Mouse (Mus musculus) megakaryocyte, adult 5-6 weeks (primary cell): ENCODE measurements around the gene Plin3. TPM values are rescaled to one million over a fixed set of nuclear protein-coding genes. Genes with fewer than 3 reads are reported as not detected.

Source experiments
- ATAC-seq: 2 replicates; pipeline ENCODE4 v1.8.0; 2016; ENCODE audit warnings: mild to moderate bottlenecking, inconsistent platforms; ENCODE audit not compliant: poor library complexity, severe bottlenecking
- total RNA-seq, 2 experiments: library from RNA; stranded (forward) in 1 of 2; stranded (reverse) in 1 of 2; fragments of 153-499, 151-499 nt in 1 of 2; fragments of 221-1000, 200-1000 nt in 1 of 2; gene quantifications; 2 replicates each; pipeline versions ENCODE4 v1.2.3 to v1.2.4; 2015 to 2017

The Plin3 gene
- total RNA-seq, 2 experiments from 2014 or later = 9.1 to 29.2 TPM

DNA sequence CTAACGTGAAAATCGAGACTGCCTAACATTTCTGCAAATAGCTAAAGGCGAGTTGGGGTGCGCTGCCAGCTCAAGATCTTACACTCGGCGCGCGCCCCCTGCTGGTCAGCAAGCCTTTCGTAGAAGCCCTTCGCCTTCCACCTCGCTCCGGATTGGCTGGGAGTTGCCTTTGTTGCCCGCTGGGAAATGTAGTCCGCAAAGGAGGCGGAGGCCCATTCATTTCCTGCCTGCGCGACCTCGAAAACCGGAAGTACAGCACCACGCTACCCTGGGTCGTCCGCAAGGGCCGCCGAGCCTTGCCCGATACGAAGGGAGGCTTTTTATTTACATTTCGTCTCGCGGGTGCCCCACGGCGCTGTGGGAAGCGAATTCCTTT, 36.8 kb downstream of the Plin3 start:
- peak; percentile 80 for ATAC-seq

DNA sequence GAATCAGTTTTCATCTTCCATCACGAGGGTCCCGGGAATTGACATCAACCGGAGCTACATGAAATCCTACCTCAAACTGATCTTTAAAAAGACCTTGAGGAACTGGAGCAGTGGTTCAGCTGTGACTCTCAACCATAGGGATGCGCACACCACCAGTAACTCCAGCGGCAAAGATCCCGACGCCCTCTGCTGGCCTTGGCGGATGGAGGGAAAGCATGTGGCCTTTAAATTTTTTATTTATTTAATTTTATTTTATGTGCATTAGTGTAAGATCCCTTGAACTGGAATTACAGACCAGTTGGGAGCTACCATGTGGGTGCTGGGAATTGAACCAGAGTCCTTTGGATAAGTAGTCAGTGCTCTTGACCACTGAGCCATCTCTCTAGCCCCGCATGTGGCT, 37.2 kb downstream of the Plin3 start:
- ATAC-seq = no peak

DNA sequence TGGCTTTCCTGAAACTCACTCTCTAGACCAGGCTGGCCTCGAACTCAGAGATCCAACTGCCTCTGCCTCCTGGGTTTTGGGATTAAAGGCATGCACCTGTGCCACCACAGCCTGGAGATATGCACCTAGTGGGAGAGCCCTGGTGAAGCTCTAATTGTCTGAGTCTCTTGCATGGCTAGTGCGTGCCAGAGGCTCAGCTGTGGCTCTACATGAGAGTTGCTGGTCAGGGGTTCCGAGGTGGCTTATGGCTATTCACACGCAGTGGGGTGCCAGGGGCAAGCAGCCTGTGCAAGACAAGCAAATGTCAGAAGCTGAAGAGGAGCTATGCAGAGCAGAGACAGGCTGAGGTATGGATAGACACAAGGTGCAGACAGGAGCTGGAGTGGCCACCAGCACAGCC, 38.0 kb downstream of the Plin3 start:
- ATAC-seq = no peak

DNA sequence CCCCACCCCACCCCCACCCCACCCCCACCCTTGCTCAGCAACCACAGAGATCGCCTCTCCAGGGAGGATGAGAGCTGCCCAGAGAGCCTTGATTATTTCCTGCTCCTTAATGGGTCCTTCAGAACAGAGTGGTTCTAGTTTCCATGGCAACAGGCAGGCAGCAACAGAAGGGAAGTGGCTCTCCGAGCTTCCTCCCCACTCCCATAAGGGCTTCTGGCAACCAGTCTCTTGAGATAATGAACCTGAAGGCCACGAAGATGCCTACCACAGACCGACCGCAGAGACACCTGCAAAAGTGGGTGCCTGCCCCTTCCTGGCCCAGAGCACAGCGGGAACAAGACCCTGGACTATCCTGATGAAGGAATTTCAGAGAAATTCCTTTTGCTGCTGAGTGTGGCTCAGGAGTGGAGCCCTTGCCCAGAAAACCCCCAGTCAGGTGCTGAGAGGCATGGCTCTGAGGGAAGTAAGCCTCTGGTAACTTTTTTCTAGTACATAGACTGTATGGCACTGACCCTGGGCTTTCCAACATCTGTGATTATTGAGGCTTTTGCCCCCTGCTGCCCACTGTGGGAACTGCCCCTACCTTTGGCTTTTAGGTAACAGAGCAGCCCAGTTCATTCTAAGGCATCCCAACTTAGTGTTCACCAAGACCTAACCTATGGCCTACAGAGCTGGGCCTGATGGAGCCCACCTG, 41.4 kb downstream of the Plin3 start:
- ATAC-seq = peak; percentile 38

DNA sequence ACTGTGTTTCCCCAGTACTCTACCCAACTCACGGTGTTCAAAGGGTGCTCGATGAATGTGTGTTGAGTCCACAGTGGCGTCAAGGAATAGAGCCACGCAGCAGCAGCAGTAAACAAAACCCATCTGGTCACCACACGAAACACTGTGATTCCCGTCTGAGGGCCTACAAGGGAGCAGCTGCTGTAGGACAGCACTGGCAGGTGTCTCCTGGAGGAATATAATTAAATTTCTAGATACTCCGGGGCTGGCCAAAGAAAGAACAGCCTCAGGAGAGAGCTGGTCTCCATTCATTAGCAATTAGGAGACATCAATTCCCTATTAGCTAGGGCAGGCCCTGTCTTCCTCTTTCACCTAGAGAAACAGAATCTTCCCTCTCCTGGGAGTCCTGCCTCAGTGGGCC, 47.1 kb downstream of the Plin3 start:
- no peak for ATAC-seq

DNA sequence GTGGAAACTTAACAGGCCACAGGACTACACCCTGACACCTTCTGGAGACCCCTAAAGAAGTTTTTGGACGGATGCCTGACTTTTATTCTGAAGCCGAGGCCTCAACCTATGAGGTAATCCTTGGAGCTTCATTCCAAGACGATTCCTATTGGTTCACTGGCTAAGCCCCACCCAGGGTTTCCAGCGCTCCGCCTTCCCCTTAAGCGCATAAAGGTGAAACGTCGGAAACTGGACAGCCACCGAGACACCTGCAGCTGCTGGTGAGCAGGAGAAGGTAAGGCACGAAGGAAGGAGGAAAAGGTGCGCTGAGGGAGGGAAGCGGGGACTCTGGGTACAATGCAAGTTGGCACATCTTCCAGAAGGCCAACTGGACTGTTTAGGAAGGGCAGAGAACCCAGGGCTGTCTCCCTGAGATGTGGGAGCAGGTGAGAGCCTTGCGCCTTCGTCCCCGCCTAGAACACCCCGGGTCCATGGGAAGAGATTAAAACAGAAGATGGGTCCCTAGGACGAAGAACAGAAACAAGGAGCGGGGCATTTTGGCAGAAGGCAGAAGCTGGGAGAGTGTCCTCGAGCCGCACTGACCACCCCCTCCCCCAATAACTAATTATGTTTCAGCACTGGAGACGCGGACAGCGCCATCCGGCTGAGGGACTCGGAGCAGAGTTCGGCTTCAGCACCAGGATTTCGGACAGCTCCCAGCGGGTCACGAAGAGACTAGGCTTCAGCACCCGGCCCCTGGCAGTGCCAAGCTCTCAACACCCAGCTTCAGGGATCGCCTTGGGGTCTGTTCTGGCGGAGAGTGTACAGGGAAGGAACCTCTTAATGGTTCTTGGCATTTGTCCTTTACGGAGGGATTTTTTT, 50.9 kb downstream of the Plin3 start:
- peak; percentile 98 for ATAC-seq

DNA sequence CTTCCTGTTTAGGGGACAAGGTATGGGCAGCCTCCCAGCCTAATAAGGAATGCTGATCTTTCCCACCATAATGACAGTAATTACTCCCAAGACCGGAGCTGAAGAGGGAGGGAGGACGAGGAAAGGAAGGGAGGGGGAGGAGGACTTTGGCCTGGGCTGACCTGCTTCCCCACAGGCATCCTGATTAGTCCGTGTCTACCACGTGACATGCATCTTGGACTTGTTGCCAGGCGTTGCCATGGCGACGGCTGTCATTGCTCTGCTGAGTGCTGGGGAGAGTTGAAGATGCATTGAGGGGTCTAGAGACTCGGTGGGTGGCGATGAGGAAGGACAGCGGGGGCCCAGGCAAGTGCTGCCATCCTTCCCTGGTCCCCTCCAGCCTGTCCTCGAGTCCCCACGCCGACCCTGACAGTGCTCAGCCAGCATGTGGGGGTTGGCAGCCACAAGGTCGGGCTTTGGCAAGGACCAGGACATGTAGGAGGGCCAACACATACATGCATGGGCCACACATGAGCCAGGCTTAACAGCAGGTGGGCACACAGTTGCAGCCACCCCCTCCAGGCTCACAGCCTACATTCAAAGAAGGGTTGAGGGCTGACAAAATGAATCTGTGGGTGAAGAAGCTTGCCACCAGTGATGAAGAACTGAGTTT, 58.7 kb downstream of the Plin3 start:
- ATAC-seq = no peak

DNA sequence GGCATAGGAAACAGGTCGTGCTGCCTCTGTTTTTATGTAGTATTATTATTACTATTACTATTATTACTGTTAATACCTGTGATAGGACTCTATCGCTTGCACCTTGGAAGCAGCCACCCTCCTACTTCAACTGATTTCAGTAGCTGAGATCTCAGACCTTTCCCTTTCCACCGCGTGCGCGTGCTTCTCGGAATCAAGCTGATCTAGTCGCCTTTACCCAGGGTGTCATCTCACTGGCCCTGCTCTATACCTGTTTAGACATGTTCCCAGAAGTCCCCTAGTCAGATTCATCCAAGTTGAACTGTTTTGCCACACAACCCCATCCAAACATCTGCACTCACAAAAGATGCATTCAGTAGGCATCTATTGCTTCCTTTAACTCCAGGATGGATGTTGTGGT, 59.3 kb downstream of the Plin3 start:
- ATAC-seq = no peak

DNA sequence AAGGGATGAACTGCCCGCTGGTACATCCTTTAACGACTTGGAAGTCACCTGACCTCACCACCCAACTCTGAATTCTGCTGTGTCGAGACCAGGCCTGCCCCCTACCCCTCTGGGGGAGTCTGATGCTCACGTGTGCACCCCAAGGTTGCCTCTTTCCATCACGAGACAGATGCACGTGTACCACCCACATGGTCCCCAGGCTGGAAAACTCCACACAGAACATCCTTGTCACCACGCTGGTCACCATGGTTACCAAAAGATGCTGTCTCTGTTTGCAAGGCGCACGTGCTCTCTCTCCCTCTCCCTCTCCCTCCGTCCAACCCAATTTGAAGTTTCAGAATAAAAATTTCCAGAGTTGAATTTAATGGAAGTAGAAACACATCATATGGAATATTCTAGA, 62.7 kb downstream of the Plin3 start:
- no peak for ATAC-seq

Other genes with a start within 250 kb of the Plin3 start
- 12.9 and 13.2 TPM in 2 replicates for gene Ubxn6, start 217.8 kb downstream of the Plin3 start, total RNA-seq (2015)
- gene Ubxn6, start 217.8 kb downstream of the Plin3 start, total RNA-seq (2017) = 17.0 and 30.7 TPM in 2 replicates
- gene Hdgfl2, start 213.2 kb downstream of the Plin3 start, total RNA-seq (2015) = 14.9 and 17.9 TPM in 2 replicates
- gene Hdgfl2, start 213.2 kb downstream of the Plin3 start, total RNA-seq (2017) = 43.4 and 52.8 TPM in 2 replicates
- gene Plin4, start 183.1 kb downstream of the Plin3 start, total RNA-seq (2015) = 0.09 TPM in 2 replicates
- gene Plin4, start 183.1 kb downstream of the Plin3 start, total RNA-seq (2017) = 0.18 TPM in 1 of 2 replicates, not detected in the other
- 0.18 TPM in 1 of 2 replicates, not detected in the other for gene Plin5, start 175.3 kb downstream of the Plin3 start, total RNA-seq (2015)
- gene Plin5, start 175.3 kb downstream of the Plin3 start, total RNA-seq (2017) = 0.45 TPM in 1 of 2 replicates, not detected in the other
- 17.6 and 20.1 TPM in 2 replicates for gene Lrg1, start 170.9 kb downstream of the Plin3 start, total RNA-seq (2015)
- gene Lrg1, start 170.9 kb downstream of the Plin3 start, total RNA-seq (2017) = 23.9 and 33.9 TPM in 2 replicates
- gene Sema6b, start 152.5 kb downstream of the Plin3 start, total RNA-seq (2015) = 1.5 TPM in 2 replicates
- gene Sema6b, start 152.5 kb downstream of the Plin3 start, total RNA-seq (2017) = 2.0 and 2.7 TPM in 2 replicates
- 4.3 and 4.4 TPM in 2 replicates for gene Tnfaip8l1, start 130.4 kb downstream of the Plin3 start, total RNA-seq (2015)
- 3.2 and 4.8 TPM in 2 replicates for gene Tnfaip8l1, start 130.4 kb downstream of the Plin3 start, total RNA-seq (2017)
- gene Mydgf, start 109.0 kb downstream of the Plin3 start, total RNA-seq (2015) = 27.0 and 32.5 TPM in 2 replicates
- 25.7 and 29.1 TPM in 2 replicates for gene Mydgf, start 109.0 kb downstream of the Plin3 start, total RNA-seq (2017)
- gene Dpp9, start 74.0 kb downstream of the Plin3 start, total RNA-seq (2015) = 25.4 and 26.2 TPM in 2 replicates
- 17.3 and 18.1 TPM in 2 replicates for gene Dpp9, start 74.0 kb downstream of the Plin3 start, total RNA-seq (2017)
- gene Fem1a, start 36.1 kb downstream of the Plin3 start, total RNA-seq (2015) = 10.2 and 11.8 TPM in 2 replicates
- 15.7 and 16.9 TPM in 2 replicates for gene Fem1a, start 36.1 kb downstream of the Plin3 start, total RNA-seq (2017)
- gene Ticam1, start 16.1 kb downstream of the Plin3 start, total RNA-seq (2015) = 14.3 and 15.0 TPM in 2 replicates
- gene Ticam1, start 16.1 kb downstream of the Plin3 start, total RNA-seq (2017) = 6.0 and 6.1 TPM in 2 replicates
- gene Arrdc5, start 7.4 kb upstream of the Plin3 start, total RNA-seq (2015) = not detected in 2 replicates
- gene Arrdc5, start 7.4 kb upstream of the Plin3 start, total RNA-seq (2017) = not detected in 2 replicates
- 39.3 and 52.3 TPM in 2 replicates for gene Uhrf1, start 10.4 kb upstream of the Plin3 start, total RNA-seq (2015)
- gene Uhrf1, start 10.4 kb upstream of the Plin3 start, total RNA-seq (2017) = 83.7 and 101 TPM in 2 replicates
- gene Kdm4b, start 33.2 kb upstream of the Plin3 start, total RNA-seq (2015) = 8.0 and 10.8 TPM in 2 replicates
- gene Kdm4b, start 33.2 kb upstream of the Plin3 start, total RNA-seq (2017) = 6.7 and 7.1 TPM in 2 replicates
- gene Ptprs, start 183.6 kb upstream of the Plin3 start, total RNA-seq (2015) = 18.1 and 18.6 TPM in 2 replicates
- gene Ptprs, start 183.6 kb upstream of the Plin3 start, total RNA-seq (2017) = 17.3 and 52.6 TPM in 2 replicates
- not detected in 2 replicates for gene Znrf4, start 219.6 kb upstream of the Plin3 start, total RNA-seq (2015)
- not detected in 2 replicates for gene Znrf4, start 219.6 kb upstream of the Plin3 start, total RNA-seq (2017)